In genomic region chr10:7956228-7957001, GRCm38 (mm10) we compare ENCODE assay signal across 8 mouse cellular contexts. TPM values are rescaled to one million over a fixed set of nuclear protein-coding genes. Genes with fewer than 3 reads are reported as not detected.
DNase-seq lines count a peak whose midpoint lies in the region; ATAC-seq and TF ChIP-seq lines count a peak whose summit lies in the region.

TSS of gene Tab2 (minus strand) at chr10:7956230.

- H3K9me3 ChIP-seq in forebrain, embryonic 10.5 days = no peaks in the 10 kb centered on the region
- H3K9me3 ChIP-seq in heart, embryonic 15.5 days (replicated peaks) = no peaks in the 10 kb centered on the region
- no peaks in the 10 kb centered on the region for H3K9me3 ChIP-seq in liver, embryonic 14.5 days (ENCODE audit: control insufficient read depth, low read length)
- H3K9me3 ChIP-seq in neural tube, embryonic 11.5 days (ENCODE audit: control insufficient read depth, low read length) = no peaks in the 10 kb centered on the region
- H3K9me3 ChIP-seq in stomach, postnatal 0 days (ENCODE audit: control insufficient read depth, low read length) = no peaks in the 10 kb centered on the region

- DNase-seq in c-Kit-negative CD71-positive TER-119-positive erythroid progenitor cells, embryonic 14.5 days (ENCODE audit: low read depth, low spot score) = peak; percentile 79
- DNase-seq in forebrain, embryonic 10.5 days (ENCODE audit: extremely low spot score, low spot score) = peak; percentile 90
- DNase-seq in kidney, postnatal 25 days = peak; percentile 92 to 96
- peak; percentile 71 to 77 (median 74) for DNase-seq in liver, embryonic 14.5 days (ENCODE audit: low read depth in 3 of 3, low spot score in 3 of 3)
- DNase-seq in neural tube, embryonic 11.5 days (ENCODE audit: low spot score) = peak; percentile 95
- DNase-seq in stomach, postnatal 0 days (ENCODE audit: low spot score) = peak; percentile 94

- H3K4me3 ChIP-seq in forebrain, embryonic 10.5 days = peak within 1 kb of the TSS; percentile 97
- peak within 1 kb of the TSS; percentile 79 for H3K4me3 ChIP-seq in heart, embryonic 15.5 days
- H3K4me3 ChIP-seq in liver, embryonic 14.5 days (ENCODE audit: insufficient read depth in 1 of 2, low read depth in 2 of 2, low read length in 2 of 2) = peak within 1 kb of the TSS; percentile 81 to 82
- H3K4me3 ChIP-seq in neural tube, embryonic 11.5 days (ENCODE audit: low read depth, low read length) = peak within 1 kb of the TSS; percentile 92
- H3K4me3 ChIP-seq in stomach, postnatal 0 days (ENCODE audit: low read depth, low read length) = peak within 1 kb of the TSS; percentile 91

- peaks cover 30% of the 10 kb centered on the region for H3K4me1 ChIP-seq in forebrain, embryonic 10.5 days
- H3K4me1 ChIP-seq in heart, embryonic 15.5 days (replicated peaks) = peaks cover 39% of the 10 kb centered on the region
- peaks cover 17 to 29% of the 10 kb centered on the region in 2 experiments for H3K4me1 ChIP-seq in liver, embryonic 14.5 days (replicated peaks; ENCODE audit: control insufficient read depth in 2 of 2, insufficient read depth in 2 of 2, low read length in 1 of 2)
- H3K4me1 ChIP-seq in neural tube, embryonic 11.5 days (ENCODE audit: control insufficient read depth, insufficient read depth, low read length) = peaks cover 8% of the 10 kb centered on the region; the same call in 1 of the 2 replicates
- no peaks in the 10 kb centered on the region; the same call in 1 of the 2 replicates for H3K4me1 ChIP-seq in stomach, postnatal 0 days (replicated peaks; ENCODE audit: control insufficient read depth, insufficient read depth)

- peak within 1 kb of the TSS; percentile 97 for H3K9ac ChIP-seq in heart, embryonic 15.5 days
- peak within 1 kb of the TSS; percentile 79 for H3K9ac ChIP-seq in liver, embryonic 14.5 days (replicated peaks)
- H3K9ac ChIP-seq in neural tube, embryonic 11.5 days (ENCODE audit: low read length) = peak within 1 kb of the TSS; percentile 97
- H3K9ac ChIP-seq in stomach, postnatal 0 days (ENCODE audit: low read length) = peak within 1 kb of the TSS; percentile 98

- no peak for TF ChIP-seq CTCF in liver, embryonic 14.5 days (IDR thresholded peaks at IDR 0.05; ENCODE audit: low read depth)
- TF ChIP-seq CTCF in stomach, postnatal 0 days (IDR thresholded peaks at IDR 0.05; ENCODE audit: low read depth) = peak; percentile 39

- H3K36me3 ChIP-seq in forebrain, embryonic 10.5 days (replicated peaks) = peaks cover 5% of the 10 kb centered on the region
- H3K36me3 ChIP-seq in heart, embryonic 15.5 days = no peaks in the 10 kb centered on the region
- no peaks in the 10 kb centered on the region for H3K36me3 ChIP-seq in liver, embryonic 14.5 days (replicated peaks; ENCODE audit: control insufficient read depth, insufficient read depth, low read depth)
- H3K36me3 ChIP-seq in neural tube, embryonic 11.5 days (ENCODE audit: control insufficient read depth, insufficient read depth, low read length) = no peaks in the 10 kb centered on the region
- no peaks in the 10 kb centered on the region for H3K36me3 ChIP-seq in stomach, postnatal 0 days (ENCODE audit: control insufficient read depth, insufficient read depth, low read length)

- TF ChIP-seq EP300 in liver, embryonic 14.5 days (IDR thresholded peaks at IDR 0.05; ENCODE audit: low read depth) = 0 out of 2 replicates have a peak, but pooled peaks have one; percentile 31
- TF ChIP-seq EP300 in stomach, postnatal 0 days (optimal IDR thresholded peaks at IDR 0.05) = no peak

- peak; percentile 70 for ATAC-seq in CD4-positive, CD25-positive, alpha-beta regulatory T cell, adult 4 months
- ATAC-seq in heart, embryonic 15.5 days (replicated peaks; ENCODE audit: insufficient number of reproducible peaks, insufficient read depth, low FRiP score, low read depth) = peak; percentile 93
- peak; percentile 91 for ATAC-seq in liver, embryonic 14.5 days (ENCODE audit: insufficient read depth)
- peak; percentile 96 for ATAC-seq in neural tube, embryonic 11.5 days (ENCODE audit: insufficient read depth, low FRiP score, low TSS enrichment)
- ATAC-seq in stomach, postnatal 0 days (ENCODE audit: low FRiP score, low TSS enrichment) = peak; percentile 97

- under 1% methylated on average over 89 of the region's 97 CpGs for WGBS in forebrain, embryonic 10.5 days
- under 1% methylated on average over 90 of the region's 97 CpGs for WGBS in heart, embryonic 15.5 days
- under 1% methylated on average over 77 of the region's 97 CpGs for WGBS in liver, embryonic 14.5 days (ENCODE audit: insufficient replicate concordance)
- under 1% methylated on average over 66 of the region's 97 CpGs for WGBS in neural tube, embryonic 11.5 days
- under 1% methylated on average over 80 of the region's 97 CpGs for WGBS in stomach, postnatal 0 days

- peak within 1 kb of the TSS; percentile 100 for H3K27ac ChIP-seq in forebrain, embryonic 10.5 days
- H3K27ac ChIP-seq in heart, embryonic 15.5 days = peak within 1 kb of the TSS; percentile 100
- peak within 1 kb of the TSS; percentile 73 for H3K27ac ChIP-seq in liver, embryonic 14.5 days
- H3K27ac ChIP-seq in neural tube, embryonic 11.5 days (ENCODE audit: low read depth, low read length) = peak within 1 kb of the TSS; percentile 97
- peak within 1 kb of the TSS; percentile 99 for H3K27ac ChIP-seq in stomach, postnatal 0 days (replicated peaks)

- no peaks in the 10 kb centered on the region for H3K27me3 ChIP-seq in forebrain, embryonic 10.5 days (ENCODE audit: poor library complexity, severe bottlenecking)
- no peaks in the 10 kb centered on the region for H3K27me3 ChIP-seq in heart, embryonic 15.5 days
- H3K27me3 ChIP-seq in liver, embryonic 14.5 days (ENCODE audit: control insufficient read depth, insufficient read depth, low read length) = no peaks in the 10 kb centered on the region
- H3K27me3 ChIP-seq in neural tube, embryonic 11.5 days (ENCODE audit: control insufficient read depth, insufficient read depth, low read length) = no peaks in the 10 kb centered on the region
- no peaks in the 10 kb centered on the region for H3K27me3 ChIP-seq in stomach, postnatal 0 days (ENCODE audit: control insufficient read depth, insufficient read depth, low read length)

- peak within 1 kb of the TSS; percentile 63 for H3K4me2 ChIP-seq in heart, embryonic 15.5 days
- H3K4me2 ChIP-seq in liver, embryonic 14.5 days (ENCODE audit: low read depth) = peak within 1 kb of the TSS; percentile 80
- H3K4me2 ChIP-seq in neural tube, embryonic 11.5 days (ENCODE audit: low read depth) = peak within 1 kb of the TSS; percentile 67
- H3K4me2 ChIP-seq in stomach, postnatal 0 days (replicated peaks; ENCODE audit: low read depth) = peak within 1 kb of the TSS; percentile 84

RNA-seq across cellular contexts. Expression of gene Tab2, which starts in this region (rescaled TPM):
- 10 to 100 TPM; 35.3 to 38.3 TPM for polyA plus RNA-seq in CD4-positive, CD25-positive, alpha-beta regulatory T cell, adult 4 months (2017; shearing (Covaris generic))
- 14.7 and 15.2 TPM in 2 replicates for polyA plus RNA-seq in forebrain, embryonic 10.5 days (2016; fragmentation: Nextera tagmentation; extraction: Ambion mirVana)
- polyA plus RNA-seq in heart, embryonic 15.5 days (2015; fragmentation: Nextera tagmentation; extraction: Ambion mirVana) = 13.8 and 15.4 TPM in 2 replicates
- polyA plus RNA-seq in liver, embryonic 14.5 days (2012; rRNA removed) = 15.1 and 18.7 TPM in 2 replicates
- 10.8 and 11.1 TPM in 2 replicates for polyA plus RNA-seq in liver, embryonic 14.5 days (2014; fragmentation: Nextera tagmentation; extraction: Ambion mirVana)
- 23.9 and 25.6 TPM in 2 replicates for polyA plus RNA-seq in neural tube, embryonic 11.5 days (2014; fragmentation: Nextera tagmentation; extraction: Ambion mirVana)
- 10.1 and 11.0 TPM in 2 replicates for polyA plus RNA-seq in stomach, postnatal 0 days (2015; fragmentation: Nextera tagmentation; extraction: Ambion mirVana)

Comparison
In these comparisons a context has a peak if more than half of its experiments do, and no peak if none do; other contexts are left out.
1. Peak in every context shown above with its lines: DNase-seq, ATAC-seq, H3K4me3 ChIP-seq and H3K27ac ChIP-seq.